Mouse (Mus musculus) ES-E14 (cell line): ENCODE results near the gene Ap4m1. TPM values are rescaled to one million over a fixed set of nuclear protein-coding genes. Genes with fewer than 3 reads are reported as not detected.

Experiments
- DNase-seq: peaks from one replicate; pipeline ENCODE4 v3.0.0-alpha.2; 2013; ENCODE audit warnings: low read depth, low spot score
- H3K27ac ChIP-seq: 2 replicates; pipeline ENCODE4 v1.5.1; 2012; ENCODE audit warnings: low read depth, mild to moderate bottlenecking, low read length, moderate library complexity, mixed read lengths; ENCODE audit not compliant: poor library complexity, insufficient read depth, severe bottlenecking
- H3K36me3 ChIP-seq: 2 replicates; pipeline ENCODE4 v1.6.1; 2012; ENCODE audit warnings: mild to moderate bottlenecking, low read length, moderate library complexity, mixed read lengths; ENCODE audit not compliant: control insufficient read depth, poor library complexity, insufficient read depth, severe bottlenecking
- H3K4me1 ChIP-seq, 2 experiments: fragments of 150-350 bp in 1 of 2; sonication (generic) in 1 of 2; 2 replicates each; pipeline ENCODE4 v1.6.1; 2012; ENCODE audit warnings: low read length in 2 of 2, mild to moderate bottlenecking in 1 of 2, mixed read lengths in 1 of 2; ENCODE audit not compliant: control insufficient read depth in 2 of 2, insufficient read depth in 2 of 2, poor library complexity in 1 of 2
- H3K4me3 ChIP-seq, 2 experiments: fragments of 150-350 bp in 1 of 2; sonication (generic) in 1 of 2; 2 replicates each; pipeline ENCODE4 v1.5.1; 2012; ENCODE audit warnings: low read length in 2 of 2, low read depth in 1 of 2, mild to moderate bottlenecking in 1 of 2, mixed read lengths in 1 of 2; ENCODE audit not compliant: insufficient read depth in 1 of 2, poor library complexity in 1 of 2, severe bottlenecking in 1 of 2
- H3K9ac ChIP-seq: 2 replicates; pipeline ENCODE4 v1.6.1; 2012; ENCODE audit warnings: low read depth, mild to moderate bottlenecking, low read length, mixed read lengths; ENCODE audit not compliant: poor library complexity, insufficient read depth, severe bottlenecking
- H3K9me3 ChIP-seq: fragments of 150-350 bp; sonication (generic); 2 replicates; pipeline ENCODE4 v1.6.1; 2012; ENCODE audit warnings: low read depth, mild to moderate bottlenecking, low read length; ENCODE audit not compliant: control insufficient read depth, insufficient read depth
- CHD2 ChIP-seq: IDR thresholded peaks from 2 replicates; pipeline ENCODE4 v1.6.1; 2014; ENCODE audit warnings: mild to moderate bottlenecking, low read depth, low read length, inconsistent platforms
- HCFC1 ChIP-seq: IDR thresholded peaks from 2 replicates; pipeline ENCODE4 v1.6.1; 2012; ENCODE audit warnings: low read length, inconsistent platforms, borderline replicate concordance; ENCODE audit not compliant: insufficient read depth
- MAFK ChIP-seq: IDR thresholded peaks from 2 replicates; pipeline ENCODE4 v1.6.1; 2014; ENCODE audit warnings: mild to moderate bottlenecking, low read depth, low read length, inconsistent platforms; ENCODE audit not compliant: insufficient read depth
- ZC3H11A ChIP-seq: IDR thresholded peaks from 2 replicates; pipeline ENCODE4 v1.6.1; 2012; ENCODE audit warnings: low read depth, mild to moderate bottlenecking, inconsistent platforms, low read length, borderline replicate concordance
- ZNF384 ChIP-seq: IDR thresholded peaks from 2 replicates; pipeline ENCODE4 v1.6.1; 2012; ENCODE audit warnings: low read depth, low read length, inconsistent platforms
- in situ Hi-C, 2 experiments: fragments of 600-800 bp; cut with MboI; formaldehyde crosslinking; loops; one replicate each; pipeline ENCODE4 v1.15.1; 2025; ENCODE audit warnings: low sequenced_read_pairs in 2 of 2, inconsistent platforms in 1 of 2; ENCODE audit not compliant: unreplicated experiment in 2 of 2
- total RNA-seq: library from RNA; depleted of rRNA; stranded (reverse); fragments of 300-350 nt; gene quantifications from 2 replicates; pipeline ENCODE4 v1.2.3, GENCODE M21; 2012

Ap4m1 gene
- total RNA-seq, 1 experiment = 42.7 TPM

DNA sequence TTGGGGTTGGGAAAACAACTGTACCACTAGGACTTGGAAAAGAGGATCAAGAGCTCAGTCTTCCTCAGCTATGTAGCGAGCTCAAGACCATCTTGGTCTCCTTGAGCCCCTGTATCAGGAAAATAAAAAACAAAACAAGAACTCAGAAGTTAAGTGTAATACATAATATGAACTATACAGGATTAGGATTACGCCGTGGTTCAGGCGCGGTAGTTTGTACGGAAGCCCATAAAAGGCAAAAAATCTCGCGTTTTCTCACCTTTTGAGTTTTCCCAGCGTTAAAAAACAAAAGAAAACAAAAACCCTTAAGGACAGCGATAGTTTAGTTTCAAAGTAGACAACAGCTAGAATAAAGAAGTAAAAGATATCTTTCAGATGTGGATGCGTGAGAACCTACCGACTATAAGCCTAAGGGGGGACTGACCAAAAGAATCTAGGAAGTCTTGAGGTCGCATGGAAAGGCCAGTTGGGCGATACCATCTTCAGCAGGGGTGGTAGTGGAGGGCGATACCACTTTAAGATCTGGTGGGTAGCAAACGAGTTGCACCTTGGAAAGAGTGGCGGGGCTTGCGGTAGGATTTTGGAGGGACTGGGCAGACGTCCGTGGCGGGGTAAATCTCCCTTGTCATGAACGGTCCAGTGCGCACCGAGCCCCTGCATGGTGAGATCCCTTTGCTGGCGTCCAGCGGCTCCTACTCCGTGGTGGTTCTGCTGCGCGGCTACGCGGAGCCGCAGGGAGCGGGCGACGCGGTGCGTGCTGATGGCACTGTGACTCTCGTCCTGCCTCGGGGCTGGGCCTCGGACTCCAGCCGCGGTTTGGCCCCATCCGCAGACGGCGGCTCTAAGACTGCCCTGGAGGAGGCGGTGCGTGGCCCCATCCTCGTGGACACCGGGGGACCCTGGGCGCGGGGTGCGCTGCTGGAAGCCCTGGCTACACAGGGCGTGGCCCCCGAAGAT, 22.2 kb downstream of the Ap4m1 start, which contains the start of gene Mblac1:
Gene Mblac1 (plus strand): TSS at position 544 of the 957 bp plus-strand sequence.
- DNase-seq = peak; percentile 88
- in situ Hi-C loops = no loop called here
- no peaks in the 10 kb centered on the region for H3K4me1 ChIP-seq
- H3K4me3 ChIP-seq = peak within 1 kb of the TSS; percentile 61 to 73
- peak within 1 kb of the TSS; percentile 75 for H3K9ac ChIP-seq
- no peak within 1 kb of the TSS for H3K27ac ChIP-seq
- no peaks in the 10 kb centered on the region for H3K9me3 ChIP-seq
- TF ChIP-seq MAFK (no peak), ZC3H11A (no peak), HCFC1 (no peak), CHD2 (no peak), ZNF384 (no peak)
- peaks cover 5% of the 10 kb centered on the region; the same call in 1 of the 2 replicates for H3K36me3 ChIP-seq

DNA sequence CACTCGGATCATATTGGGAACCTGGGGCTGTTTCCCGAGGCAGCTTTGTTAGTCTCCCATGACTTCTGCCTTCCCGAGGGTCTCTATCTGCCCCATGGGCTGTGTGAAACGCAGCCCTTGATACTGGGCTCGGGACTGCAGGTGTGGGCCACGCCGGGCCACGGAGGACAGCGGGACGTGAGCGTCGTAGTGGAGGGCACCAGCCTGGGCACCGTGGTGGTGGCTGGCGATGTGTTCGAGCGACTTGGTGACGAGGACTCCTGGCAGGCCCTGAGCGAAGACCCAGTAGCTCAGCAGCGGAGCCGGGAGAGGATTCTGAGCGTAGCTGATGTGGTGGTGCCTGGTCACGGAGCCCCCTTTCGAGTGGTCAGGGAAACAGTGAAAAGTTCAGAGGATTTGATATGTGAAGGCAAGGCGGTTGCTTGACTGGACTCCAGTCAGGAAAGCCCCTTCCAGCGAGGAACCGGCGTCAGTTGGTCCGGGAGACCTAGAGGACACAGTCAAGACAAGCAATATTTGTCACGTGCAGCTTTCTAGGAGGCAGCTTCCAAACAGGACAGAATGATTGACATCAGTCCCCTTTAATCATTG, 23.0 kb downstream of the Ap4m1 start:
- in situ Hi-C loops = no loop called here
- H3K4me3 ChIP-seq = peak overlapping the region; percentile 61 to 73
- H3K9ac ChIP-seq = peak overlapping the region; percentile 75
- H3K36me3 ChIP-seq = peaks cover 5% of the 10 kb centered on the region; the same call in 1 of the 2 replicates
- H3K4me1 ChIP-seq = no peaks in the 10 kb centered on the region
- no peak overlapping the region for H3K27ac ChIP-seq
- DNase-seq = no peak
- no peaks in the 10 kb centered on the region for H3K9me3 ChIP-seq
- no peak for TF ChIP-seq CHD2
- no peak for TF ChIP-seq ZC3H11A
- no peak for TF ChIP-seq ZNF384
- no peak for TF ChIP-seq MAFK
- no peak for TF ChIP-seq HCFC1

DNA sequence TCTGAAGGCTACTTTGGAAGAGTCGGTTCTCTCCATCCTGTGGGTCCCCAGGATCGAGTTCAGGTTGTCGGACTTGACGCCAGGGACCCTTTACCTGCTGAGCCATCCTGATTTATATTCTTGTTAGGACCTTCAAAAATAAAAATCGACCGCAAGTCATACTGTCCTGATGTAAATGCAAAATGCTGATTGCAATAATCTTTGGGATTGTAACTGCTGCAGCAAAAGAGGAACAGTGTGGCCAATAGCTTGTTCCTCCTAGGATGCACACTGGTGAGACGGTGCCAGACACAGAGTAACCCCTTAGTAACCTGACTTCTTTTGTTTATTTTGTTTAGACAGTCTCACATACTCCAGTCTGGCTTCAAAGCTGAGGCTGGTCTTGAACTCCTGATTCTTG, 23.7 kb downstream of the Ap4m1 start:
- no peak for DNase-seq
- no peak overlapping the region for H3K4me3 ChIP-seq
- TF ChIP-seq HCFC1 (no peak), ZC3H11A (no peak), ZNF384 (no peak), CHD2 (no peak), MAFK (no peak)
- in situ Hi-C loops = no loop called here
- H3K9ac ChIP-seq = no peak overlapping the region
- H3K9me3 ChIP-seq = no peaks in the 10 kb centered on the region
- no peaks in the 10 kb centered on the region for H3K4me1 ChIP-seq
- no peak overlapping the region for H3K27ac ChIP-seq
- peaks cover 5% of the 10 kb centered on the region; the same call in 1 of the 2 replicates for H3K36me3 ChIP-seq

DNA sequence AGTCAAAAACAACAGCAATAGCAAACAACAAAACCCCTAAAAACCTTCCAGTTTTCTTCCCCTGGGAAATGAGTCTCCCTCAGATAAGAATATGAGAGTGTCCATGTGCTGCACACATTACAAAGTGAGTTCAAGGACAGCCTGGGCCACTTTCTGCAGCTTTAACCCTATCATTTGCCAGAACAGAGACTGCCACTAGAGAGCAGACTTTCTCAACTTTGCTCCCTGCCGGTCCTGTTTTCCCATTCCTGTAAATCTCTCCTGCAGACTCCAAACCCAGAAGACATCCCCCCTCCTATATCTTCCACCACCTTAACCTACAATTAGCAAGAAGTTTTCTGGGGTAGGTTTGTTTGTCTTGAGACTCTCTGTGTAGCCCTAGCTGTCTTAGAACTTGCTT, 27.8 kb downstream of the Ap4m1 start:
- no peak overlapping the region for H3K9ac ChIP-seq
- in situ Hi-C loops = no loop called here
- no peak for DNase-seq
- TF ChIP-seq MAFK = no peak
- no peak for TF ChIP-seq HCFC1
- no peak for TF ChIP-seq ZC3H11A
- TF ChIP-seq ZNF384 = no peak
- no peak for TF ChIP-seq CHD2
- no peaks in the 10 kb centered on the region for H3K4me1 ChIP-seq
- H3K9me3 ChIP-seq = no peaks in the 10 kb centered on the region
- no peak overlapping the region for H3K27ac ChIP-seq
- no peak overlapping the region for H3K4me3 ChIP-seq
- no peaks in the 10 kb centered on the region for H3K36me3 ChIP-seq
